Mouse (Mus musculus): ENCODE measurements around the gene 4931428L18Rik.

GRCm38 (mm10) chr1:31032351-31032750, 190.1 kb downstream of the 4931428L18Rik start:
- no peak for TF ChIP-seq CHD2 (IDR thresholded peaks at IDR 0.05; ENCODE audit: low read depth, low read length)
- no peak for TF ChIP-seq ZNF384 (IDR thresholded peaks at IDR 0.05; ENCODE audit: low read depth, low read length)

All from ES-E14 (cell line).